23 mouse cellular contexts compared by ENCODE assay signal in the genomic region with DNA sequence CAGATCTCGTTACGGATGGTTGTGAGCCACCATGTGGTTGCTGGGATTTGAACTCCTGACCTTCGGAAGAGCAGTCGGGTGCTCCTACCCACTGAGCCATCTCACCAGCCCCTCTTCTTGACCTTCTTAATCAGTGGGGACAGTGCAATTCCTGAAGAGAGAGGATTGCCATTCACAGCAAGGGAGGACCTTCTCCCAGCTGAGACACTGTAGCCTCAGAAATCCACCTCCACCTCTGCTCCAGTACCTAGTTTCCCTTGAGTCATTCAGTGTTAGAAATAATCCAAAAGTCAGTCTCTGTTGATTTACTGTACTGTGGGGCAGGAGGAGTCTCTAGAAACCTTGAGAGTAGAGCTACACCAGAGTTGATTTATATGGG. TPM values are rescaled to one million over a fixed set of nuclear protein-coding genes. Genes with fewer than 3 reads are reported as not detected.
A peak's percentile ranks its signal among the peaks of the same experiment; 100 is the strongest.
DNase-seq lines count a peak whose midpoint lies in the region; ATAC-seq and TF ChIP-seq lines count a peak whose summit lies in the region.
"Had no signal": no experiment of that assay in that cellular context is flagged by ENCODE, and none has a peak within 500 bp of the region (broad histone marks: within the 10 kb centered on the region; RNA-seq: fewer than 3 reads in every experiment).

No protein-coding gene starts in this region.

- no peak for TF ChIP-seq EP300 in MEL (IDR thresholded peaks at IDR 0.05; ENCODE audit: low read depth in 1 of 2, low read length in 2 of 2)

- H3K79me2 ChIP-seq in MEL (ENCODE audit: control insufficient read depth, insufficient read depth, low read length, poor library complexity): no peaks in the 10 kb centered on the region

- TF ChIP-seq POLR2A in MEL (IDR thresholded peaks at IDR 0.05; ENCODE audit: control insufficient read depth in 1 of 2, insufficient read depth in 1 of 2, low read depth in 1 of 2, low read length in 2 of 2, poor library complexity in 1 of 2): no peak

- DNase-seq in heart, adult 11 months: peak; percentile 55
- DNase-seq in midbrain, embryonic 11.5 days (ENCODE audit: low spot score, missing footprints): peak; percentile 81
- no peak for DNase-seq in MEL (ENCODE audit: low read depth, low spot score)
- DNase-seq in limb, embryonic 11.5 days (ENCODE audit: low spot score): peak; percentile 20
- DNase-seq in urinary bladder, postnatal 36 days (ENCODE audit: low spot score in 2 of 2): no peak
- DNase-seq: adrenal gland, adult 8-10 months; adrenal gland, postnatal 14 days; adrenal gland, postnatal 36 days; B cell, adult 2 months; cerebellum, adult 11-12 months; cerebellum, adult 2 months; cerebellum, adult 9-10 months; cerebellum, postnatal 10 days; cerebellum, postnatal 25 days had no signal

- no peak for TF ChIP-seq RAD21 in MEL (IDR thresholded peaks at IDR 0.05; ENCODE audit: low read depth, low read length)

- H3K4me2 ChIP-seq in heart, embryonic 12.5 days: no peak overlapping the region
- H3K4me2 ChIP-seq in midbrain, embryonic 11.5 days: no peak overlapping the region
- H3K4me2 ChIP-seq in midbrain, embryonic 16.5 days (ENCODE audit: low read length): no peak overlapping the region
- H3K4me2 ChIP-seq in limb, embryonic 11.5 days (ENCODE audit: low read depth, severe bottlenecking): no peak overlapping the region
- H3K4me2 ChIP-seq: embryonic facial prominence, embryonic 12.5 days; forebrain, embryonic 13.5 days; forebrain, embryonic 15.5 days had no signal

- H3K27me3 ChIP-seq in heart, embryonic 12.5 days (replicated peaks): peaks cover 57% of the 10 kb centered on the region
- peaks cover 52% of the 10 kb centered on the region for H3K27me3 ChIP-seq in midbrain, embryonic 11.5 days (ENCODE audit: control insufficient read depth, insufficient read depth, low read length)
- H3K27me3 ChIP-seq in midbrain, embryonic 16.5 days (ENCODE audit: control insufficient read depth, insufficient read depth, low read depth, low read length): peaks cover 8% of the 10 kb centered on the region
- H3K27me3 ChIP-seq in MEL (ENCODE audit: control insufficient read depth in 1 of 2, insufficient read depth in 2 of 2, low read length in 2 of 2): no peaks in the 10 kb centered on the region
- H3K27me3 ChIP-seq in limb, embryonic 11.5 days (ENCODE audit: control insufficient read depth, insufficient read depth, low read length): peaks cover 14% of the 10 kb centered on the region
- H3K27me3 ChIP-seq: CH12.LX had no signal

- no peak for TF ChIP-seq CTCF in MEL (IDR thresholded peaks at IDR 0.05 in 2 of 3, conservative IDR thresholded peaks at IDR 0.05 in 1 of 3; ENCODE audit: control insufficient read depth in 1 of 3, insufficient read depth in 1 of 3, low read depth in 2 of 3, low read length in 3 of 3, poor library complexity in 1 of 3, severe bottlenecking in 1 of 3)

- peaks cover 6% of the 10 kb centered on the region; the same call in 1 of the 2 replicates for H3K36me3 ChIP-seq in heart, embryonic 12.5 days
- H3K36me3 ChIP-seq in midbrain, embryonic 11.5 days (ENCODE audit: control insufficient read depth, insufficient read depth, low read length): no peaks in the 10 kb centered on the region
- no peaks in the 10 kb centered on the region for H3K36me3 ChIP-seq in midbrain, embryonic 16.5 days (ENCODE audit: control insufficient read depth, insufficient read depth, low read length)
- H3K36me3 ChIP-seq in MEL (ENCODE audit: control insufficient read depth in 1 of 2, insufficient read depth in 2 of 2, low read length in 2 of 2): no peaks in the 10 kb centered on the region
- H3K36me3 ChIP-seq in limb, embryonic 11.5 days (ENCODE audit: control insufficient read depth, insufficient read depth, low read length): no peaks in the 10 kb centered on the region
- H3K36me3 ChIP-seq: embryonic facial prominence, embryonic 12.5 days; forebrain, embryonic 15.5 days had no signal

- no peaks in the 10 kb centered on the region for H3K9me3 ChIP-seq in heart, embryonic 12.5 days (replicated peaks)
- H3K9me3 ChIP-seq in midbrain, embryonic 11.5 days (ENCODE audit: control insufficient read depth, low read length): no peaks in the 10 kb centered on the region
- H3K9me3 ChIP-seq in midbrain, embryonic 16.5 days (replicated peaks; ENCODE audit: control insufficient read depth, low read length, poor library complexity, severe bottlenecking): no peaks in the 10 kb centered on the region
- no peaks in the 10 kb centered on the region for H3K9me3 ChIP-seq in MEL (replicated peaks; ENCODE audit: insufficient read depth, low read length)
- no peaks in the 10 kb centered on the region for H3K9me3 ChIP-seq in limb, embryonic 11.5 days (ENCODE audit: control insufficient read depth, low read length)
- H3K9me3 ChIP-seq: embryonic facial prominence, embryonic 10.5 days; embryonic facial prominence, embryonic 12.5 days; forebrain, embryonic 13.5 days; forebrain, embryonic 15.5 days; G1E had no signal

- H3K27ac ChIP-seq in heart, embryonic 12.5 days (ENCODE audit: poor library complexity, severe bottlenecking): no peak overlapping the region
- no peak overlapping the region for H3K27ac ChIP-seq in midbrain, embryonic 11.5 days (ENCODE audit: low read depth, low read length)
- H3K27ac ChIP-seq in midbrain, embryonic 16.5 days (ENCODE audit: low read length): no peak overlapping the region
- no peak overlapping the region for H3K27ac ChIP-seq in MEL (ENCODE audit: control insufficient read depth, low read depth, low read length)
- H3K27ac ChIP-seq in limb, embryonic 11.5 days (replicated peaks; ENCODE audit: low read depth, low read length): no peak overlapping the region
- H3K27ac ChIP-seq: embryonic facial prominence, embryonic 10.5 days; embryonic facial prominence, embryonic 12.5 days; forebrain, embryonic 13.5 days; forebrain, embryonic 15.5 days had no signal

- H3K4me3 ChIP-seq in heart, embryonic 12.5 days: no peak overlapping the region
- no peak overlapping the region for H3K4me3 ChIP-seq in midbrain, embryonic 11.5 days (ENCODE audit: low read depth, low read length)
- H3K4me3 ChIP-seq in midbrain, embryonic 16.5 days (ENCODE audit: low read depth, low read length): no peak overlapping the region
- H3K4me3 ChIP-seq in MEL (ENCODE audit: control insufficient read depth in 1 of 2, insufficient read depth in 1 of 2, low read depth in 2 of 2, low read length in 2 of 2): no peak overlapping the region
- H3K4me3 ChIP-seq in limb, embryonic 11.5 days (ENCODE audit: low read depth, low read length): no peak overlapping the region
- H3K4me3 ChIP-seq: embryonic facial prominence, embryonic 10.5 days; embryonic facial prominence, embryonic 12.5 days; forebrain, embryonic 13.5 days; forebrain, embryonic 15.5 days had no signal

- H3K4me1 ChIP-seq in heart, embryonic 12.5 days (replicated peaks): peaks cover 28% of the 10 kb centered on the region
- H3K4me1 ChIP-seq in midbrain, embryonic 11.5 days (ENCODE audit: control insufficient read depth, insufficient read depth, low read length): peaks cover 16% of the 10 kb centered on the region
- H3K4me1 ChIP-seq in midbrain, embryonic 16.5 days (ENCODE audit: control insufficient read depth, insufficient read depth, low read length): peaks cover 11% of the 10 kb centered on the region
- 0 out of 4 replicates have a peak, but pooled peaks cover 0 to 1% of the 10 kb centered on the region in 2 experiments for H3K4me1 ChIP-seq in MEL (ENCODE audit: control insufficient read depth in 1 of 2, insufficient read depth in 2 of 2, low read length in 2 of 2)
- peaks cover 20% of the 10 kb centered on the region; the same call in 1 of the 2 replicates for H3K4me1 ChIP-seq in limb, embryonic 11.5 days (ENCODE audit: control insufficient read depth, insufficient read depth, low read length)

- H3K9ac ChIP-seq in heart, embryonic 12.5 days: no peak overlapping the region
- no peak overlapping the region for H3K9ac ChIP-seq in midbrain, embryonic 11.5 days (ENCODE audit: low read length)
- H3K9ac ChIP-seq in midbrain, embryonic 16.5 days (ENCODE audit: low read depth, low read length): no peak overlapping the region
- H3K9ac ChIP-seq in MEL (ENCODE audit: control insufficient read depth, low read depth, low read length, poor library complexity, severe bottlenecking): no peak overlapping the region
- H3K9ac ChIP-seq in limb, embryonic 11.5 days (ENCODE audit: low read length): no peak overlapping the region
- H3K9ac ChIP-seq: embryonic facial prominence, embryonic 12.5 days; forebrain, embryonic 13.5 days; forebrain, embryonic 15.5 days had no signal

- 47% methylated on average over 2 of the region's 4 CpGs for WGBS in heart, embryonic 12.5 days
- WGBS in midbrain, embryonic 11.5 days: 51% methylated on average over 2 of the region's 4 CpGs
- 58% methylated on average over 2 of the region's 4 CpGs for WGBS in midbrain, embryonic 16.5 days
- WGBS in limb, embryonic 11.5 days: 62% methylated on average over 2 of the region's 4 CpGs

- no peak for ATAC-seq in heart, embryonic 12.5 days (ENCODE audit: insufficient number of reproducible peaks, low FRiP score)
- ATAC-seq in midbrain, embryonic 11.5 days (ENCODE audit: low FRiP score): no peak
- ATAC-seq in midbrain, embryonic 16.5 days: no peak
- no peak for ATAC-seq in limb, embryonic 11.5 days (ENCODE audit: insufficient number of reproducible peaks, low FRiP score, low TSS enrichment, low read depth)
- ATAC-seq: CD4-positive, CD25-positive, alpha-beta regulatory T cell, adult 4 months; forebrain, embryonic 13.5 days; forebrain, embryonic 15.5 days had no signal

TF ChIP-seq in MEL, 35 proteins besides CTCF, POLR2A, EP300 and RAD21:
- TF ChIP-seq TBP (IDR thresholded peaks at IDR 0.05; ENCODE audit: low read depth, low read length): peak; percentile 65
- no peak for TF ChIP-seq CHD1 (IDR thresholded peaks at IDR 0.05; ENCODE audit: low read depth, low read length)

RNA-seq across cellular contexts. Expression of a gene that starts 1.8 kb away (rescaled TPM):
- 1.0 and 1.2 TPM in 2 replicates for polyA plus RNA-seq in heart, embryonic 12.5 days (2016; fragmentation: Nextera tagmentation; extraction: Ambion mirVana)
- polyA plus RNA-seq in midbrain, embryonic 11.5 days (2014; fragmentation: Nextera tagmentation; extraction: Ambion mirVana): 43.4 and 48.9 TPM in 2 replicates
- 127 and 159 TPM in 2 replicates for polyA plus RNA-seq in midbrain, embryonic 16.5 days (2015; fragmentation: Nextera tagmentation; extraction: Ambion mirVana)
- 0.19 and 0.46 TPM in 2 replicates for total RNA-seq in MEL (2012; rRNA removed)
- polyA plus RNA-seq in MEL (2012; ENCODE audit: insufficient read depth in 1 of 2, insufficient read length in 2 of 2, low read depth in 1 of 2, low replicate concordance in 2 of 2, missing spikeins in 1 of 2): under 1 TPM in 1 of 2 experiments, not detected in 1; 0.77 TPM
- polyA plus RNA-seq in limb, embryonic 11.5 days (2014; fragmentation: Nextera tagmentation; extraction: Ambion mirVana): 108 and 116 TPM in 2 replicates
- total RNA-seq: adrenal gland, adult 8-10 months had no signal
- polyA plus RNA-seq: CD4-positive, CD25-positive, alpha-beta regulatory T cell, adult 4 months had no signal

RNA-seq across cellular contexts. Expression of a gene that starts 6.5 kb away (rescaled TPM):
- 26.6 and 31.3 TPM in 2 replicates for polyA plus RNA-seq in heart, embryonic 12.5 days (2016; fragmentation: Nextera tagmentation; extraction: Ambion mirVana)
- 57.0 and 63.0 TPM in 2 replicates for polyA plus RNA-seq in midbrain, embryonic 11.5 days (2014; fragmentation: Nextera tagmentation; extraction: Ambion mirVana)
- polyA plus RNA-seq in midbrain, embryonic 16.5 days (2015; fragmentation: Nextera tagmentation; extraction: Ambion mirVana): 35.9 and 36.3 TPM in 2 replicates
- total RNA-seq in MEL (2012; rRNA removed): 10.4 and 12.3 TPM in 2 replicates
- polyA plus RNA-seq in MEL (2012; ENCODE audit: insufficient read depth in 1 of 2, insufficient read length in 2 of 2, low read depth in 1 of 2, low replicate concordance in 2 of 2, missing spikeins in 1 of 2): 10 to 100 TPM in 1 of 2 experiments, not detected in 1; 19.3 TPM
- 54.2 and 60.4 TPM in 2 replicates for polyA plus RNA-seq in limb, embryonic 11.5 days (2014; fragmentation: Nextera tagmentation; extraction: Ambion mirVana)

Comparison
In these comparisons a context has a peak if more than half of its experiments do, and no peak if none do; other contexts are left out.
1. DNase-seq: peak in heart, adult 11 months (single experiment), midbrain, embryonic 11.5 days (single experiment) and limb, embryonic 11.5 days (single experiment); none in MEL (single experiment) and urinary bladder, postnatal 36 days (0 of 2).
2. RNA of a gene that starts 1.8 kb away (polyA plus RNA-seq): 127 to 159 TPM in midbrain, embryonic 16.5 days, 108 to 116 TPM in limb, embryonic 11.5 days and 43.4 to 48.9 TPM in midbrain, embryonic 11.5 days; 1.0 to 1.2 TPM in heart, embryonic 12.5 days and 0.77 TPM in MEL; every median in the first group is over 10 times any median in the second.